Mouse (Mus musculus) olfactory bulb, adult 2 months (tissue): Measurements from ENCODE around the gene Arhgap28. TPM values are rescaled to one million over a fixed set of nuclear protein-coding genes. Genes with fewer than 3 reads are reported as not detected.

Experiments
- H3K27ac ChIP-seq: fragments of 200-500 bp; 2 replicates; pipeline ENCODE4 v1.5.1; 2012; ENCODE audit warnings: low read depth, low read length; ENCODE audit not compliant: insufficient read depth
- H3K4me1 ChIP-seq: fragments of 200-500 bp; 2 replicates; pipeline ENCODE4 v1.6.1; 2012; ENCODE audit warnings: low read length; ENCODE audit not compliant: control insufficient read depth, insufficient read depth
- H3K4me3 ChIP-seq: fragments of 200-500 bp; 2 replicates; pipeline ENCODE4 v1.5.1; 2012; ENCODE audit warnings: mild to moderate bottlenecking, low read depth, low read length, moderate library complexity; ENCODE audit not compliant: insufficient read depth
- CTCF ChIP-seq: fragments of 200-500 bp; IDR thresholded peaks from 2 replicates; pipeline ENCODE4 v1.5.1; 2012; ENCODE audit warnings: low read depth, mild to moderate bottlenecking, low read length, moderate library complexity; ENCODE audit not compliant: insufficient read depth
- POLR2A ChIP-seq: fragments of 200-500 bp; IDR thresholded peaks from 2 replicates; pipeline ENCODE4 v1.6.1; 2012; ENCODE audit warnings: mild to moderate bottlenecking, low read depth, low read length, moderate library complexity; ENCODE audit not compliant: insufficient read depth
- WGBS: fragments of 180-500 bp; shearing (Covaris S2); methylation state at CpG from one replicate; pipeline ENCODE4 v1.1.7; 2018; 5-methylcytosine and 5-hydroxymethylcytosine counted together
- polyA plus RNA-seq: library from polyadenylated mRNA; stranded (reverse); fragments of >200 nt; gene quantifications from 2 replicates; pipeline ENCODE4 v1.2.4, GENCODE M21; 2012; ENCODE audit warnings: low replicate concordance; ENCODE audit not compliant: missing spikeins, insufficient read depth, insufficient read length

The Arhgap28 gene
- polyA plus RNA-seq, 1 experiment = not detected

DNA sequence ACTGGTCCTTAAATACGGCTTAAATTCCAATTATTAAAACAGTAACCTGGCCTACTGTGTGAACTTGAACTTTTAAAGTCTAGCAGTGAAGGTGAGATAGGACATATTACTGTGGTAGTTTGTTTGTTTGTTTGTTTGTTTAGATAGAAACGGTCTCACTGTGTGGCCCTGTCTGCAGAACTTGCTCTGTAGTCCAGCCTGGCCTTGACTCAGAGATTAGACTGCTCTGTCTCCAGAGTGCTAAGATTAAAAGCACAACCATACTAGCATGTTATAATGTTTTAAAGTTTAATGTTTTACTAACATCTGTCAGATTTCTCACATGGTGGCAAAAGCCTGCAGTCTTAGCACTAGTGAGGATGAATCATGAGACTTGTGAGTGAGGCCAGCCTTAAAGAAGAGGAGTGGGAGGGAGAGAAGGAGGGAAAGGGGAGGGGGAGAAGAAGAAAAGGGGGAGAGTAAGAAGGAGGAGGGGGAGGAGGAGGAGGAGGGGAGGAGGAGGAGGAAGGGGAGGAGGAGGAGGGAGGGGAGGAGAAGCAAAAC is 8.6 kb downstream of the Arhgap28 start:
- WGBS = 84% methylated on average over 2 of the region's 2 CpGs
- Histone ChIP-seq H3K4me3 (no peak overlapping the region), H3K27ac (no peak overlapping the region), H3K4me1 (no peaks in the 10 kb centered on the region)
- TF ChIP-seq CTCF = no peak
- TF ChIP-seq POLR2A = no peak

DNA sequence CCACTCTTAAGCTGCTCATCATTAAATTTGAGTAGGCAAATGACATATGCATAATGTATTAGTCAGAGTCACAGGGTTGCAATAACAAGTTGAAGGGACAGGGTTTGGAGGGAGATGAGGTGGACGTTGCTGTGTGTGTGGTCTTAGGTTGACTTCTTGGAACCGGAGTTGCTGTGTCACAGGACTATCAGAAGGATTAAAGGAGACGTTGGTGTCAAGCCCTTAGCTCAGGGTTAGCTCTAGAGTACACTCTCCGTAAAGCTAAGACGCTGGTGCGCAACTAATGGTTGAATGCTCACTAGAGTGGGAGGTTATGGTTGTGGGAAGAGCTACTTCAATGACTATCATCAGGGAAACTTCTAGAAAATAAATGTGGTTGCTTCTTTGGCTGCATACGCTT is 9.1 kb downstream of the Arhgap28 start:
- no peaks in the 10 kb centered on the region for H3K4me1 ChIP-seq
- TF ChIP-seq POLR2A = no peak
- TF ChIP-seq CTCF = no peak

DNA sequence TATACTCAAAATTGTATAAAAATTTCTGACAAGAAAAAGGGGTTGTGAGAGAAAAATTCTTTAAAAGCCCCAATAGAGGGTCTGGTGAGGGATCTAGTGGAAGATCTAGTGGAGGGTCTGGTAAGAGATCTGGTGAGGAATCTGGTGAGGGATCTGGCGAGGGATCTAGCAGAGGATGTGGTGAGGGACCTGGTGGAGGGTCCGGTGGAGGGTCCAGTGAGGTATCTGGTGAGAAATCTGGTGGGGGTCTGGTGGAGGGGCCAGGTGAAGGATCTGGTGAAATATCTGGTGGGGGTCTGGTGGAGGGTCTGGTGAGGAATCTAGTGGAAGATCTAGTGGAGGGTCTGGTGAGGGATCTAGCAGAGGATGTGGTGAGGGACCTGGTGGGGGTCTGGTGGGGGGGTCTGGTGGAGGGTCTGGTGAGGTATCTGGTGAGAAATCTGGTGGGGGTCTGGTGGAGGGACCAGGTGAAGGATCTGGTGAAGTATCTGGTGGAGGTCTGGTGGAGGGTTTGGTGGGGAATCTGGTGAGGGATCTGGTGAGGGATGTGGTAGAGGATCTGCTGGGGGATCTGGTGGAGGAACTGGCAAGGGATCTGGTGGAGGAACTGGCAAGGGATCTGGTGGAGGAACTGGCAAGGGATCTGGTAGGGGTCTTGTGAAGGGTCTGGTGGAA is 10.4 kb downstream of the Arhgap28 start:
- 96% methylated on average over 2 of the region's 2 CpGs for WGBS
- no peak for TF ChIP-seq POLR2A
- no peak for TF ChIP-seq CTCF
- peaks cover 2% of the 10 kb centered on the region; the same call in 1 of the 2 replicates for H3K4me1 ChIP-seq
- H3K4me3 ChIP-seq = no peak overlapping the region
- H3K27ac ChIP-seq = no peak overlapping the region

More for the DNA sequence above, 9.1 kb downstream of the Arhgap28 start:
- no peak overlapping the region for H3K27ac ChIP-seq
- 88% methylated on average over 7 of the region's 7 CpGs for WGBS
- no peak overlapping the region for H3K4me3 ChIP-seq

DNA sequence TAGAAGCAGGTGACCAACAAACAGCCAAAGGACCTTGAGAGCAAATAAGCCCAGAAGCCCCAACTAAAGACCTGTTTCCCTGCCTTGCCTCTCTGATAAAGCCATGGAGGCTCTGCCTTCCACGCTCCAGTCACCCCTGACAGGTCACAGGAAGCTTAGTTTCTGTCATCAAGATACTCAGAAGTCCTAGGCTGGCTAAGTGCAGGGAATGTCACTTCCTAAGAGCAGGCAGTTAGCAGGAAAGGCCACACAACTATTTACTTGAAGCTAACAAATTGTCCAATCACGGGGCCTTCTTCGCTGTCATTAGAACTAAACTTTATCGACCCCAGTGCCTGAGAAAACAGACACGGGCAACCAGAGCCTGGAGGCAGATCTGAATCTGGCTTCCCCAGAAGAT is 14.2 kb downstream of the Arhgap28 start:
- Histone ChIP-seq H3K4me3 (no peak overlapping the region), H3K27ac (no peak overlapping the region), H3K4me1 (peaks cover 2% of the 10 kb centered on the region; the same call in 1 of the 2 replicates)
- 83% methylated on average over 5 of the region's 5 CpGs for WGBS
- TF ChIP-seq POLR2A (no peak), CTCF (no peak)

DNA sequence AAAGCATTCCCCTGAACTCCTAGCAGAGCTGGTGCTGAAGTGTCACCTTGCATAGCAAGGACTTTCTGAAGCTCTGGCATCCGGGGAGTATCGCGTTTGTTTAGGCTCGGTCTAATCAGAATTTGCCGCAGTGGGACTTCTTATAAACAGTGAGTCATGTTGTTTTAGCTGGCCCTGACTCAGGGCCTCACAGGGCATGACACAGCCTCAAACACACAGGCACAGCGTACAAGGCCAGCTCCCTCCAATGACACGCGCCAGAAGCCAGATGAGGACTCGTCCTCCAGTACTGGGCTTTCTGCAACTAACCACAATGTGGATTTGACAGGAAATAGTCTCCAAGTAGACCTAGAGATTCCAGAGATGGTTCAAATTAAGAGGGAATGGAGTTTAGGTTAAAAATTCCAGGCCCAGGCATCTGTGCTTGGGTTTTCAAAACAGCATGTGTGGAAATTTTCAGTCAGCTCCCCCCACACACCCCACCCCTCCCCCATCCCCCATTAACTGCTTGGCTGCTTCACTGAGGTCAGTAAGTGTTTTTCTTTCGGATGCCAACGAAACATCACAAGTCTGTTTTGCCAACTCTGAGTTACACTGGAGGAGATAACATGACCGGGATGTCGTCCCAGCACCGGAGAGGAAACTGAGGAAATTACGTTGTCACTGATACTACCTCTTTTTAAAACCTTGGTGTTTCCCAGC is 14.8 kb downstream of the Arhgap28 start:
- TF ChIP-seq CTCF = no peak
- TF ChIP-seq POLR2A = no peak
- Histone ChIP-seq H3K27ac (no peak overlapping the region), H3K4me1 (peaks cover 2% of the 10 kb centered on the region; the same call in 1 of the 2 replicates), H3K4me3 (no peak overlapping the region)
- WGBS = 52% methylated on average over 15 of the region's 15 CpGs

DNA sequence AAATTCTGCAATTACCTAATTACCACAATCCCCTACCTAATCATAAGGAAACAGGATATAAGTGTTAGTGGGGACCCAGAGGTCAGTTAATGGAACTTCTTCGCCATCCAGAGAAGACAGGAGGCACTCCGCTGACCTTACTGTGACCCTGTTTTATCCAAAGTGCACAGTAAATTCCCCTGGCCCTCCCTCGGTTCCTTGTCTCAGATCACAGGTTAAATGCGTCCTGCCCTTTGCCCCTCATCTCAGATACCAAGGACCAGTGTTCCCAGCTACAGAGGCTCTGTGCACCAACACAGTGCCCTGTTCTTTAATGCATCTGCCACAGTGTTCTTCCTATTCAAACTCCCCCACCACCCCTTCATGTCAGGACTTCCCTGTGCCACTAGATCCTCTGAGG is 18.4 kb downstream of the Arhgap28 start:
- TF ChIP-seq CTCF = no peak
- TF ChIP-seq POLR2A = no peak
- 88% methylated on average over 4 of the region's 4 CpGs for WGBS

DNA sequence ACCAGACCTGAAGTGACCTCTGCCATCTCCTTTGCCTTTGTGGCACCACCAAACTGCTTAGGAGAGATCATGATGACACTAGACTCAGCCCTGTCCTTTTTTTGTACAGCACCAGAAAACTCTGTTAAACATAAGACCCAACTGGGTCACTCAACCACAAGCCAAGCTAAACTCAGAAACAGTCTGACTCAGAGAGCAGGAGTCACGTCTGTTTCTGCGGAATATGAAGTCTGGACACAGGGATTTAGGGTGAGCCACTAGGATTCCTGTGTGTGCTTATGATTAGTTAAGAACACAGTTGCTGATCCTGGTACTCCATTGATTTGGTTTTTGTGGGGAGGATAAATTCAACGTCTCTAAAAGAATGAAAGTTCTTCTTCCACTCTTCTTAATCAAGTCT is 23.3 kb downstream of the Arhgap28 start:
- no peak overlapping the region for H3K4me3 ChIP-seq
- WGBS = 93% methylated on average over 3 of the region's 3 CpGs
- peaks cover 3% of the 10 kb centered on the region; the same call in 1 of the 2 replicates for H3K4me1 ChIP-seq
- H3K27ac ChIP-seq = no peak overlapping the region
- TF ChIP-seq POLR2A = no peak
- TF ChIP-seq CTCF = no peak

More for the DNA sequence above, 18.4 kb downstream of the Arhgap28 start:
- Histone ChIP-seq H3K27ac (no peak overlapping the region), H3K4me1 (peaks cover 2% of the 10 kb centered on the region; the same call in 1 of the 2 replicates), H3K4me3 (no peak overlapping the region)

DNA sequence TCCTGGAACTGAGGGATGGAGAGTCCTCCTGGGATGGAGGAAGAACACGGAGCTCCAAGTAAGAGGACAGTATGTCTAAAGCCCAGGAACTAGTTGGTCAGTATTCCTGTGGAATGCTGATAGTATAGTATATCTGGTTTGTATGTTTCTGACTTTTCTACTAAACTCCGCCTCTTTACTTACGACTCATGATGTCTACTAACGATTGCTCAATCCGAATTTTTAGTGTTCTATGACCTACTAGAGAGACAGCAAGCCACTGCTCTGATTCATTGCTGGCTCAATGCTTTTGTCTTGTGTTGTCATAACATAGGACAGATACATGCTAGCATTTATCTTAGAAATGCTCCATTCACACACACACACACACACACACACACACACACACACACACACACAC is 24.7 kb downstream of the Arhgap28 start:
- no peak overlapping the region for H3K4me3 ChIP-seq
- 85% methylated on average over 5 of the region's 5 CpGs for WGBS
- H3K27ac ChIP-seq = no peak overlapping the region
- TF ChIP-seq CTCF = no peak
- no peak for TF ChIP-seq POLR2A
- H3K4me1 ChIP-seq = peaks cover 3% of the 10 kb centered on the region

DNA sequence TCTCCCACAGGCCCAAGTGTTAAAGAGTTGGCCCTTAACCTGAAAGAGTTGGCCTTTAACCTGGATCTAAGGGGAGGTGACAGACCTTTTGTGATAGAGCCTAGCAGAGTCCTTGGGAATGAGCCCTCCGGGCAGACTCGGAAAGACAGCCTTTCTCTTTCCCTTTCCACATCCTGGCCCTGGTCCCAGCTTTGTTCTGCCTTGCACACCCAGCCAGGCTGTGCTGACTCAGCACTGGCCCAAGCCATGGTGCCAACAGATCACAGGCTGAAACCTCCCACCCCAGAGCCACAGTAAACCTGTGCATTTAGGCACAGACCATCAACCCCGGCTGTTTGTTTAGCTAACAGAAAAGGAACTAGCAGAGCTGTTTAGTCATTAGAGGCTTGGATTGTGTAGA is 25.1 kb downstream of the Arhgap28 start:
- Histone ChIP-seq H3K4me1 (peaks cover 3% of the 10 kb centered on the region), H3K4me3 (no peak overlapping the region), H3K27ac (no peak overlapping the region)
- WGBS = 52% methylated on average over 3 of the region's 3 CpGs
- TF ChIP-seq POLR2A (no peak), CTCF (no peak)
